Mouse (Mus musculus) small intestine, adult 2 months (tissue): ENCODE measurements around the gene 1500015O10Rik.

ENCODE experiments used
- CTCF ChIP-seq: fragments of 200-500 bp; IDR thresholded peaks from 2 replicates; pipeline ENCODE4 v1.5.1; 2012; ENCODE audit warnings: low read depth, mild to moderate bottlenecking, control low read depth, inconsistent platforms, low read length, moderate library complexity, mixed read lengths; ENCODE audit not compliant: insufficient replicate concordance, insufficient read length; ENCODE audit errors: extremely low read depth
- POLR2A ChIP-seq: fragments of 200-500 bp; IDR thresholded peaks from 2 replicates; pipeline ENCODE4 v1.6.1; 2012; ENCODE audit warnings: low read depth, mild to moderate bottlenecking, control low read depth, inconsistent platforms, low read length, moderate library complexity

GRCm38 (mm10) chr1:43766328-43766727 lies 35.9 kb downstream of the 1500015O10Rik start:
- TF ChIP-seq POLR2A (no peak), CTCF (no peak)
